In the genomic region with DNA sequence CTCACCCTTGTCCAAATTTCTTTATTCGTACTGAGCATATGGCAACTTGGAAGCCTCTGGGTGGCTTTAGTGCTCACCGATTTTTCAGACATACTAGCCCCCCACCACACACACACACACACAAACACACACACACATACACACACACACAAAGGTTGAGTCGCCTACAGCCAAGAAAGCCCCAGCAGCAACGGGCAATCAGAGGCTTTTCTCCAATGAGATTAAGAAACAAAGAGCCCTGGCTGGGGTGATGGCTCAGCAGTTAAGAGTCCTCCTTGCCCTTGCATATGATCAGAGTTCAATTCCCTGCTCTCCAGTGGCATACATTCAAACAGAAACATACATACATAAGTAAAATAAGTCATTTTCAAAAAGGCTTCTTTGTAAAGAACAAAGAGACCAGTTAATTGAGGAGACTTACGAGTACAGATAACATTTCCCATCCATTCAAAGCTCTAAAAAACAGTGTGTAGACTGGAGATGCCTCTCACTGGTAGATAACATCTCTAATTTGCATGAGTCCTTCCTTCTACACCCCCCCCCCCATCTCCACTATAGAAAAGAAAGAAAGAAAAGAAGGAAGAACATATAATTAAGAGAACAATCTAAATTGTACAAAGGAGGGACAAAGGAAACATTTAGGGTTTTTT, we compare ENCODE assay signal across 22 mouse cellular contexts. TPM values are rescaled to one million over a fixed set of nuclear protein-coding genes. Genes with fewer than 3 reads are reported as not detected.
DNase-seq lines count a peak whose midpoint lies in the region; ATAC-seq and TF ChIP-seq lines count a peak whose summit lies in the region.
"Had no signal": no experiment of that assay in that cellular context is flagged by ENCODE, and none has a peak within 500 bp of the region (broad histone marks: within the 10 kb centered on the region; RNA-seq: fewer than 3 reads in every experiment).

No protein-coding gene starts in this region.

- 77% methylated on average over 5 of the region's 5 CpGs for WGBS in heart, adult 2 months
- 45% methylated on average over 5 of the region's 5 CpGs for WGBS in liver, embryonic 15.5 days (ENCODE audit: insufficient replicate concordance)
- 56% methylated on average over 5 of the region's 5 CpGs for WGBS in liver, embryonic 11.5 days

- H3K79me2 ChIP-seq in heart, adult 2 months (replicated peaks; ENCODE audit: control insufficient read depth, insufficient read depth, low read length), result no peaks in the 10 kb centered on the region

- H3K4me1 ChIP-seq in heart, adult 2 months (ENCODE audit: control insufficient read depth, insufficient read depth, low read length), result no peaks in the 10 kb centered on the region
- peaks cover 60% of the 10 kb centered on the region for H3K4me1 ChIP-seq in liver, embryonic 15.5 days (replicated peaks)
- peaks cover 39% of the 10 kb centered on the region for H3K4me1 ChIP-seq in liver, embryonic 11.5 days (replicated peaks; ENCODE audit: control insufficient read depth, insufficient read depth, low read length)

- no peak overlapping the region for H3K9ac ChIP-seq in heart, adult 2 months (ENCODE audit: low read depth, low read length)
- H3K9ac ChIP-seq in liver, embryonic 15.5 days, result no peak overlapping the region
- H3K9ac ChIP-seq in liver, embryonic 11.5 days (ENCODE audit: low read depth, low read length), result no peak overlapping the region
- H3K9ac ChIP-seq: embryonic facial prominence, embryonic 15.5 days; heart, embryonic 15.5 days; hindbrain, embryonic 14.5 days; intestine, embryonic 15.5 days had no signal

- no peaks in the 10 kb centered on the region for H3K9me3 ChIP-seq in liver, embryonic 15.5 days (replicated peaks)
- H3K9me3 ChIP-seq in liver, embryonic 11.5 days (ENCODE audit: control insufficient read depth, low read length), result no peaks in the 10 kb centered on the region
- H3K9me3 ChIP-seq: embryonic facial prominence, embryonic 15.5 days; forebrain, embryonic 10.5 days; heart, embryonic 15.5 days; hindbrain, embryonic 10.5 days; intestine, embryonic 15.5 days had no signal

- no peak overlapping the region for H3K27ac ChIP-seq in heart, adult 2 months
- peak overlapping the region; percentile 73; the same call in 1 of the 2 replicates for H3K27ac ChIP-seq in liver, embryonic 15.5 days (replicated peaks)
- H3K27ac ChIP-seq in liver, embryonic 11.5 days (ENCODE audit: low read depth, low read length), result no peak overlapping the region
- H3K27ac ChIP-seq: embryonic facial prominence, embryonic 15.5 days; forebrain, embryonic 10.5 days; gastrocnemius, adult 2 months; heart, embryonic 15.5 days; hindbrain, embryonic 10.5 days; hindbrain, embryonic 14.5 days; intestine, embryonic 15.5 days had no signal

- H3K4me3 ChIP-seq in heart, adult 2 months, result no peak overlapping the region
- no peak overlapping the region for H3K4me3 ChIP-seq in liver, embryonic 15.5 days (replicated peaks)
- H3K4me3 ChIP-seq in liver, embryonic 11.5 days (ENCODE audit: low read depth, low read length), result no peak overlapping the region
- H3K4me3 ChIP-seq: embryonic facial prominence, embryonic 15.5 days; erythroblast, embryonic 14.5 days; forebrain, embryonic 10.5 days; gastrocnemius, adult 2 months; heart, embryonic 15.5 days; hindbrain, embryonic 10.5 days; intestine, embryonic 15.5 days had no signal

- no peak for TF ChIP-seq POLR2A in heart, adult 2 months (IDR thresholded peaks at IDR 0.05; ENCODE audit: insufficient read depth, low read depth, low read length)

- no peaks in the 10 kb centered on the region for H3K27me3 ChIP-seq in heart, adult 2 months (ENCODE audit: control insufficient read depth, insufficient read depth, low read length)
- no peaks in the 10 kb centered on the region for H3K27me3 ChIP-seq in liver, embryonic 15.5 days
- H3K27me3 ChIP-seq in liver, embryonic 11.5 days (replicated peaks; ENCODE audit: control insufficient read depth, insufficient read depth, low read length), result 0 out of 2 replicates have a peak, but pooled peaks cover under 1% of the 10 kb centered on the region

- TF ChIP-seq CTCF in heart, adult 2 months (IDR thresholded peaks at IDR 0.05), result no peak

- H3K4me2 ChIP-seq in liver, embryonic 15.5 days, result no peak overlapping the region
- H3K4me2 ChIP-seq in liver, embryonic 11.5 days, result no peak overlapping the region
- H3K4me2 ChIP-seq: embryonic facial prominence, embryonic 15.5 days; heart, embryonic 11.5 days; heart, embryonic 15.5 days; hindbrain, embryonic 14.5 days; intestine, embryonic 15.5 days had no signal

- H3K36me3 ChIP-seq in heart, adult 2 months (ENCODE audit: control insufficient read depth, insufficient read depth, low read length), result no peaks in the 10 kb centered on the region
- 0 out of 2 replicates have a peak, but pooled peaks cover under 1% of the 10 kb centered on the region for H3K36me3 ChIP-seq in liver, embryonic 15.5 days (replicated peaks)
- H3K36me3 ChIP-seq in liver, embryonic 11.5 days (ENCODE audit: control insufficient read depth, insufficient read depth, low read length), result no peaks in the 10 kb centered on the region
- H3K36me3 ChIP-seq: embryonic facial prominence, embryonic 15.5 days; forebrain, embryonic 10.5 days; heart, embryonic 15.5 days; hindbrain, embryonic 10.5 days; intestine, embryonic 15.5 days had no signal

- ATAC-seq in liver, embryonic 15.5 days (ENCODE audit: insufficient read depth), result no peak
- ATAC-seq in liver, embryonic 11.5 days (replicated peaks; ENCODE audit: low FRiP score), result no peak
- no peak for ATAC-seq in cerebellum, adult (ENCODE audit: insufficient number of reproducible peaks, low FRiP score, low TSS enrichment)
- ATAC-seq: forebrain, embryonic 14.5 days; intestine, embryonic 15.5 days had no signal

- intact Hi-C loops in heart, adult 2 months (cut with DNase I), result loop anchor here (10.0 kb wide), 1 partner anchor 177 kb away; the partner anchor contains the start of gene Fmc1

- no peak for TF ChIP-seq EP300 in heart, adult 2 months (IDR thresholded peaks at IDR 0.05; ENCODE audit: insufficient read depth, low read depth, low read length)

- peak; percentile 65 for DNase-seq in heart, adult 11 months
- no peak for DNase-seq in heart, adult 2 months
- no peak for DNase-seq in liver, embryonic 11.5 days (ENCODE audit: low spot score)
- peak; percentile 52 for DNase-seq in ZHBTc4 (ENCODE audit: low read depth, low spot score)
- no peak for DNase-seq in adrenal gland, adult 2 months
- DNase-seq: adrenal gland, postnatal 25 days; cerebellum, adult 2 months; cerebellum, postnatal 10 days; embryo, embryonic 11 days; gastrocnemius, adult 2 months; gastrocnemius, postnatal 25 days had no signal

RNA-seq across cellular contexts. Expression of gene Zc3hav1, which starts 3.3 kb away (rescaled TPM):
- 10 to 100 TPM; 13.9 to 14.6 TPM for total RNA-seq in heart, adult 2 months (2021)
- 7.9 and 11.2 TPM in 2 replicates for polyA plus RNA-seq in heart, adult 2 months (2012; rRNA removed)
- 23.4 and 23.6 TPM in 2 replicates for polyA plus RNA-seq in liver, embryonic 15.5 days (2015; fragmentation: Nextera tagmentation; extraction: Ambion mirVana)
- 28.4 and 31.3 TPM in 2 replicates for polyA plus RNA-seq in liver, embryonic 11.5 days (2014; fragmentation: Nextera tagmentation; extraction: Ambion mirVana)
- total RNA-seq in adrenal gland, adult 2 months (2021), result 10 to 100 TPM; 48.8 to 67.8 TPM
- polyA plus RNA-seq in adrenal gland, adult 2 months (2012; rRNA removed), result 26.2 and 32.0 TPM in 2 replicates

RNA-seq across cellular contexts. Expression of gene Ttc26, which starts 23.5 kb away (rescaled TPM):
- total RNA-seq in heart, adult 2 months (2021), result 1 to 10 TPM; 1.7 to 1.9 TPM
- 0.66 and 1.3 TPM in 2 replicates for polyA plus RNA-seq in heart, adult 2 months (2012; rRNA removed)
- polyA plus RNA-seq in liver, embryonic 15.5 days (2015; fragmentation: Nextera tagmentation; extraction: Ambion mirVana), result 0.23 and 0.30 TPM in 2 replicates
- polyA plus RNA-seq in liver, embryonic 11.5 days (2014; fragmentation: Nextera tagmentation; extraction: Ambion mirVana), result 3.3 and 3.8 TPM in 2 replicates
- 1 to 10 TPM; 2.8 to 5.7 TPM for total RNA-seq in adrenal gland, adult 2 months (2021)
- 0.39 and 0.52 TPM in 2 replicates for polyA plus RNA-seq in adrenal gland, adult 2 months (2012; rRNA removed)
- polyA plus RNA-seq: erythroblast, embryonic 14.5 days had no signal

RNA-seq across cellular contexts. Expression of gene Zc3hav1l, which starts 58.7 kb away (rescaled TPM):
- total RNA-seq in heart, adult 2 months (2021), result 1 to 10 TPM; 1.0 to 1.6 TPM
- polyA plus RNA-seq in heart, adult 2 months (2012; rRNA removed), result 1.5 and 3.8 TPM in 2 replicates
- 1.4 and 1.5 TPM in 2 replicates for polyA plus RNA-seq in liver, embryonic 15.5 days (2015; fragmentation: Nextera tagmentation; extraction: Ambion mirVana)
- 8.3 and 8.9 TPM in 2 replicates for polyA plus RNA-seq in liver, embryonic 11.5 days (2014; fragmentation: Nextera tagmentation; extraction: Ambion mirVana)
- total RNA-seq in adrenal gland, adult 2 months (2021), result 1 to 10 TPM; 2.2 to 3.1 TPM
- polyA plus RNA-seq in adrenal gland, adult 2 months (2012; rRNA removed), result 2.4 and 3.2 TPM in 2 replicates

Comparison
In these comparisons a context has a peak if more than half of its experiments do, and no peak if none do; other contexts are left out.
1. DNase-seq: peak in heart, adult 11 months (single experiment) and ZHBTc4 (single experiment); none in heart, adult 2 months (0 of 2), liver, embryonic 11.5 days (single experiment) and adrenal gland, adult 2 months (single experiment).